Mouse (Mus musculus) midbrain, embryonic 11.5 days (tissue): Measurements from ENCODE around the gene Erh. TPM values are rescaled to one million over a fixed set of nuclear protein-coding genes. Genes with fewer than 3 reads are reported as not detected.

ENCODE experiments used
- ATAC-seq: fragments of 200-750 bp; cut with Nextera tagmentation; 2 replicates; pipeline ENCODE4 v1.8.0; 2017; ENCODE audit warnings: moderate TSS enrichment, moderate library complexity; ENCODE audit not compliant: low FRiP score
- DNase-seq: peaks from one replicate; pipeline ENCODE4 v3.0.0; 2015; ENCODE audit warnings: low spot score; ENCODE audit errors: missing footprints
- H3K27ac ChIP-seq: fragments of 300-500 bp; sonication (generic); 2 replicates; pipeline ENCODE4 v1.5.1; 2014; ENCODE audit warnings: low read depth, low read length
- H3K27me3 ChIP-seq: fragments of 300-500 bp; sonication (generic); 2 replicates; pipeline ENCODE4 v1.6.1; 2014; ENCODE audit warnings: mild to moderate bottlenecking, low read length, moderate library complexity, mixed read lengths; ENCODE audit not compliant: control insufficient read depth, insufficient read depth
- H3K36me3 ChIP-seq: fragments of 300-500 bp; sonication (generic); 2 replicates; pipeline ENCODE4 v1.6.1; 2014; ENCODE audit warnings: mild to moderate bottlenecking, low read length, moderate library complexity, mixed read lengths; ENCODE audit not compliant: control insufficient read depth, insufficient read depth
- H3K4me1 ChIP-seq: fragments of 300-500 bp; sonication (generic); 2 replicates; pipeline ENCODE4 v1.6.1; 2014; ENCODE audit warnings: low read length; ENCODE audit not compliant: control insufficient read depth, insufficient read depth
- H3K4me2 ChIP-seq: fragments of 300-500 bp; sonication (generic); 2 replicates; pipeline ENCODE4 v1.6.1; 2014; ENCODE audit warnings: mild to moderate bottlenecking, moderate library complexity
- H3K4me3 ChIP-seq: fragments of 300-500 bp; sonication (generic); 2 replicates; pipeline ENCODE4 v1.5.1; 2014; ENCODE audit warnings: low read depth, low read length
- H3K9ac ChIP-seq: fragments of 300-500 bp; sonication (generic); 2 replicates; pipeline ENCODE4 v1.6.1; 2014; ENCODE audit warnings: low read length
- H3K9me3 ChIP-seq: fragments of 300-500 bp; sonication (generic); 2 replicates; pipeline ENCODE4 v1.6.1; 2016; ENCODE audit warnings: low read length; ENCODE audit not compliant: control insufficient read depth
- WGBS: fragments of 180-500 bp; shearing (Covaris S2); extraction: QIAGEN DNeasy Blood & Tissue Kit; methylation state at CpG from one replicate; pipeline ENCODE4 v1.1.7; 2014; 5-methylcytosine and 5-hydroxymethylcytosine counted together
- polyA plus RNA-seq: library from polyadenylated mRNA; unstranded; fragments of >200 nt; fragmentation: Nextera tagmentation; extraction: Ambion mirVana; gene quantifications from 2 replicates; pipeline ENCODE4 v1.2.1, GENCODE M21; 2014

Erh gene
- polyA plus RNA-seq, 1 experiment from 2014 or later: 378 TPM

GRCm38 (mm10) chr12:80673170-80673569 is 29.0 kb upstream of the Erh start:
- no peaks in the 10 kb centered on the region for H3K27me3 ChIP-seq
- WGBS: 21% methylated on average over 3 of the region's 3 CpGs
- H3K4me2 ChIP-seq: no peak overlapping the region
- no peak overlapping the region for H3K4me3 ChIP-seq
- no peaks in the 10 kb centered on the region for H3K4me1 ChIP-seq
- ATAC-seq: 0 out of 2 replicates have a peak, but pooled peaks have one; percentile 44
- no peak overlapping the region for H3K27ac ChIP-seq
- no peaks in the 10 kb centered on the region for H3K9me3 ChIP-seq
- H3K36me3 ChIP-seq: no peaks in the 10 kb centered on the region
- DNase-seq: peak; percentile 87
- no peak overlapping the region for H3K9ac ChIP-seq

- no peak for ATAC-seq
- Histone ChIP-seq H3K27ac (no peak overlapping the region), H3K4me3 (no peak overlapping the region), H3K36me3 (no peaks in the 10 kb centered on the region), H3K4me2 (no peak overlapping the region), H3K4me1 (no peaks in the 10 kb centered on the region), H3K9ac (no peak overlapping the region), H3K27me3 (no peaks in the 10 kb centered on the region), H3K9me3 (no peaks in the 10 kb centered on the region)
- no peak for DNase-seq
- WGBS: 89% methylated on average over 2 of the region's 2 CpGs
These were observed 24.2 kb upstream of the Erh start for GRCm38 (mm10) chr12:80668391-80668790.

GRCm38 (mm10) chr12:80663935-80664334 is 19.8 kb upstream of the Erh start:
- no peak overlapping the region for H3K4me3 ChIP-seq
- H3K36me3 ChIP-seq: peaks cover 3% of the 10 kb centered on the region
- no peaks in the 10 kb centered on the region for H3K9me3 ChIP-seq
- no peak overlapping the region for H3K27ac ChIP-seq
- no peaks in the 10 kb centered on the region for H3K27me3 ChIP-seq
- no peak overlapping the region for H3K4me2 ChIP-seq
- WGBS: 84% methylated on average over 2 of the region's 2 CpGs
- ATAC-seq (no peak), DNase-seq (no peak)
- H3K4me1 ChIP-seq: no peaks in the 10 kb centered on the region
- H3K9ac ChIP-seq: no peak overlapping the region

- peaks cover 3% of the 10 kb centered on the region for H3K36me3 ChIP-seq
- no peaks in the 10 kb centered on the region for H3K27me3 ChIP-seq
- no peaks in the 10 kb centered on the region for H3K4me1 ChIP-seq
- H3K27ac ChIP-seq: no peak overlapping the region
- H3K4me3 ChIP-seq: no peak overlapping the region
- H3K4me2 ChIP-seq: no peak overlapping the region
- H3K9me3 ChIP-seq: no peaks in the 10 kb centered on the region
- DNase-seq (no peak), ATAC-seq (no peak)
- 96% methylated on average over 10 of the region's 10 CpGs for WGBS
- H3K9ac ChIP-seq: no peak overlapping the region
These were observed 18.2 kb upstream of the Erh start for GRCm38 (mm10) chr12:80662322-80662721.

GRCm38 (mm10) chr12:80658661-80659060 is 14.5 kb upstream of the Erh start:
- Histone ChIP-seq H3K9ac (no peak overlapping the region), H3K4me1 (no peaks in the 10 kb centered on the region), H3K9me3 (no peaks in the 10 kb centered on the region), H3K4me3 (no peak overlapping the region), H3K27me3 (no peaks in the 10 kb centered on the region), H3K27ac (no peak overlapping the region), H3K36me3 (peaks cover 3% of the 10 kb centered on the region), H3K4me2 (no peak overlapping the region)
- DNase-seq (no peak), ATAC-seq (no peak)
- 93% methylated on average over 6 of the region's 6 CpGs for WGBS

GRCm38 (mm10) chr12:80654659-80655025 is 10.5 kb upstream of the Erh start:
- Histone ChIP-seq H3K27ac (no peak overlapping the region), H3K27me3 (no peaks in the 10 kb centered on the region), H3K9me3 (no peaks in the 10 kb centered on the region), H3K4me1 (no peaks in the 10 kb centered on the region), H3K9ac (no peak overlapping the region), H3K36me3 (no peaks in the 10 kb centered on the region), H3K4me3 (no peak overlapping the region), H3K4me2 (no peak overlapping the region)
- 95% methylated on average over 3 of the region's 3 CpGs for WGBS
- DNase-seq (no peak), ATAC-seq (no peak)

GRCm38 (mm10) chr12:80653951-80654658 is 10.0 kb upstream of the Erh start:
- 94% methylated on average over 7 of the region's 7 CpGs for WGBS
- Histone ChIP-seq H3K27me3 (no peaks in the 10 kb centered on the region), H3K4me2 (no peak overlapping the region), H3K9me3 (no peaks in the 10 kb centered on the region), H3K4me3 (no peak overlapping the region), H3K36me3 (no peaks in the 10 kb centered on the region), H3K27ac (no peak overlapping the region), H3K9ac (no peak overlapping the region), H3K4me1 (no peaks in the 10 kb centered on the region)
- ATAC-seq (no peak), DNase-seq (no peak)

- Histone ChIP-seq H3K27ac (no peak overlapping the region), H3K4me1 (peaks cover 21% of the 10 kb centered on the region), H3K4me3 (no peak overlapping the region), H3K9me3 (no peaks in the 10 kb centered on the region), H3K36me3 (peaks cover 2% of the 10 kb centered on the region; the same call in 1 of the 2 replicates), H3K9ac (no peak overlapping the region), H3K4me2 (no peak overlapping the region), H3K27me3 (no peaks in the 10 kb centered on the region)
- no peak for DNase-seq
- no peak for ATAC-seq
- WGBS: 93% methylated on average over 3 of the region's 3 CpGs
These were observed 2.2 kb upstream of the Erh start for GRCm38 (mm10) chr12:80646377-80646776.

- Histone ChIP-seq H3K36me3 (peaks cover 4% of the 10 kb centered on the region), H3K4me3 (peak overlapping the region; percentile 99), H3K4me1 (peaks cover 21% of the 10 kb centered on the region), H3K9me3 (no peaks in the 10 kb centered on the region), H3K9ac (peak overlapping the region; percentile 97), H3K27ac (no peak overlapping the region), H3K27me3 (no peaks in the 10 kb centered on the region), H3K4me2 (peak overlapping the region; percentile 70)
- ATAC-seq: no peak
- WGBS: 12% methylated on average over 18 of the region's 18 CpGs
- DNase-seq: no peak
These were observed 346 bp upstream of the Erh start for GRCm38 (mm10) chr12:80644506-80644868.
